Mouse (Mus musculus) testis, adult 2 months (tissue): ENCODE measurements at regions not wholly inside any gene's neighbourhood (a gene's known extent, or its start where the extent isn't known, plus 50 kb on each side); places are given as distances from the start of the nearest gene placed in this dataset.

Experiments
- H3K27ac ChIP-seq: fragments of 200-500 bp; 2 replicates; pipeline ENCODE4 v1.5.1; 2012; ENCODE audit warnings: low read depth, low read length; ENCODE audit not compliant: control insufficient read depth, insufficient read depth
- H3K27me3 ChIP-seq: fragments of 200-500 bp; 2 replicates; pipeline ENCODE4 v1.6.1; 2012; ENCODE audit warnings: mild to moderate bottlenecking, low read length, moderate library complexity; ENCODE audit not compliant: control insufficient read depth, insufficient read depth
- H3K36me3 ChIP-seq: fragments of 200-500 bp; 2 replicates; pipeline ENCODE4 v1.6.1; 2012; ENCODE audit warnings: mild to moderate bottlenecking, low read length; ENCODE audit not compliant: control insufficient read depth, insufficient read depth
- H3K4me1 ChIP-seq: fragments of 200-500 bp; 2 replicates; pipeline ENCODE4 v1.6.1; 2012; ENCODE audit warnings: low read length; ENCODE audit not compliant: control insufficient read depth, insufficient read depth
- H3K4me3 ChIP-seq: fragments of 200-500 bp; 2 replicates; pipeline ENCODE4 v1.5.1; 2012; ENCODE audit warnings: low read depth, mild to moderate bottlenecking, low read length, moderate library complexity, mixed read lengths; ENCODE audit not compliant: control insufficient read depth
- CTCF ChIP-seq: fragments of 200-500 bp; IDR thresholded peaks from 2 replicates; pipeline ENCODE4 v1.5.1; 2012; ENCODE audit warnings: low read depth, mild to moderate bottlenecking, inconsistent platforms, low read length, moderate library complexity; ENCODE audit not compliant: control insufficient read depth, insufficient read depth, insufficient replicate concordance
- POLR2A ChIP-seq: fragments of 200-500 bp; IDR thresholded peaks from 2 replicates; pipeline ENCODE4 v1.6.1; 2012; ENCODE audit warnings: low read depth, mild to moderate bottlenecking, inconsistent platforms, low read length, moderate library complexity; ENCODE audit not compliant: control insufficient read depth

- no peak; the same call in 1 of the 2 replicates for TF ChIP-seq POLR2A
- Histone ChIP-seq H3K36me3 (no peaks in the 10 kb centered on the region), H3K27ac (peak overlapping the region; percentile 74)
These were observed 129.3 kb upstream of the Lemd2 start for GRCm38 (mm10) chr17:27333593-27333992.

GRCm38 (mm10) chr17:27333141-27333540, 128.9 kb upstream of the Lemd2 start:
- no peak for TF ChIP-seq POLR2A
- no peak for TF ChIP-seq CTCF
- Histone ChIP-seq H3K36me3 (no peaks in the 10 kb centered on the region), H3K4me3 (no peak overlapping the region; the same call in 1 of the 2 replicates), H3K27me3 (no peaks in the 10 kb centered on the region), H3K27ac (peak overlapping the region; percentile 74), H3K4me1 (peaks cover 37% of the 10 kb centered on the region)

More at GRCm38 (mm10) chr17:27333593-27333992, 129.3 kb upstream of the Lemd2 start:
- Histone ChIP-seq H3K4me3 (peak overlapping the region; percentile 54), H3K4me1 (peaks cover 35% of the 10 kb centered on the region), H3K27me3 (no peaks in the 10 kb centered on the region)

GRCm38 (mm10) chr17:27332076-27332475, 127.8 kb upstream of the Lemd2 start:
- Histone ChIP-seq H3K4me3 (no peak overlapping the region), H3K36me3 (no peaks in the 10 kb centered on the region), H3K4me1 (peaks cover 37% of the 10 kb centered on the region), H3K27me3 (no peaks in the 10 kb centered on the region), H3K27ac (peak overlapping the region; percentile 74)
- TF ChIP-seq CTCF = no peak
- no peak; the same call in 1 of the 2 replicates for TF ChIP-seq POLR2A

- no peak overlapping the region for H3K4me3 ChIP-seq
- peak overlapping the region; percentile 74 for H3K27ac ChIP-seq
- TF ChIP-seq CTCF (no peak), POLR2A (peak; percentile 31; the same call in 1 of the 2 replicates)
- peaks cover 38% of the 10 kb centered on the region for H3K4me1 ChIP-seq
- no peaks in the 10 kb centered on the region for H3K36me3 ChIP-seq
- no peaks in the 10 kb centered on the region for H3K27me3 ChIP-seq
These were observed 127.4 kb upstream of the Lemd2 start for GRCm38 (mm10) chr17:27331630-27332029.

- Histone ChIP-seq H3K4me1 (peaks cover 34% of the 10 kb centered on the region), H3K4me3 (no peak overlapping the region), H3K36me3 (no peaks in the 10 kb centered on the region), H3K27ac (peak overlapping the region; percentile 67), H3K27me3 (no peaks in the 10 kb centered on the region)
- 0 out of 2 replicates have a peak, but pooled peaks have one; percentile 8 for TF ChIP-seq CTCF
- TF ChIP-seq POLR2A = peak; percentile 41; the same call in 1 of the 2 replicates
These were observed 125.5 kb upstream of the Lemd2 start for GRCm38 (mm10) chr17:27329791-27330190.

GRCm38 (mm10) chr17:27329183-27329582, 124.9 kb upstream of the Lemd2 start:
- Histone ChIP-seq H3K36me3 (no peaks in the 10 kb centered on the region), H3K4me3 (no peak overlapping the region), H3K4me1 (peaks cover 28% of the 10 kb centered on the region), H3K27me3 (no peaks in the 10 kb centered on the region), H3K27ac (peak overlapping the region; percentile 67)
- TF ChIP-seq POLR2A (peak; percentile 46; the same call in 1 of the 2 replicates), CTCF (no peak)

- Histone ChIP-seq H3K4me3 (peak overlapping the region; percentile 91), H3K27ac (peak overlapping the region; percentile 99), H3K27me3 (no peaks in the 10 kb centered on the region), H3K4me1 (peaks cover 17% of the 10 kb centered on the region), H3K36me3 (no peaks in the 10 kb centered on the region)
- TF ChIP-seq CTCF = no peak
- peak; percentile 73 for TF ChIP-seq POLR2A
These were observed 120.8 kb upstream of the Lemd2 start for GRCm38 (mm10) chr17:27325002-27325460.
